Mouse (Mus musculus): Measurements from ENCODE around the gene Yme1l1. TPM values are rescaled to one million over a fixed set of nuclear protein-coding genes. Genes with fewer than 3 reads are reported as not detected.

Yme1l1 gene
- polyA plus RNA-seq, 1 experiment: 134 TPM

DNA sequence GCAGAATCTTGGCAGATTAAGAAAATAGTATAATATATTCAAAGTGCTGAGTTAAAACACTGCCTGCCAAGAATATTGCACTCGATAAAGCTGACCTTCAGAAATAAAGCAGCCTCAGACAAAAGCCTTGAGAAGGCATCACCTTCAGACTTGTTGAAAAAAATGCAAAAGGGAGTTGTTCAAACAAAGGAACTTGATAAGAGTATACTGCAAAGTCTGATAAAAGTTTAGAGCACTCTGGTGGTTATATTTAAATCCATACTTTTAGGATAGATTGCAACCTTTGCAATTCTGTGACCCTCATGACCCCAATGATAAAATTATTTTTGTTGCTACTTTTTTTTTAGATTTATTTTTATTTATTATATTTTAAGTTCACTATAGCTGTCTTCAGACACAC lies 44.9 kb downstream of the Yme1l1 start:
- no peak overlapping the region for H3K27ac ChIP-seq (ENCODE audit: insufficient read depth, low read length)
- no peak overlapping the region for H3K4me3 ChIP-seq (ENCODE audit: low read depth, low read length)
- H3K4me1 ChIP-seq (ENCODE audit: control insufficient read depth, insufficient read depth, low read length): no peaks in the 10 kb centered on the region
- no peak overlapping the region for H3K9ac ChIP-seq (ENCODE audit: low read depth, poor library complexity, severe bottlenecking)
- no peaks in the 10 kb centered on the region for H3K9me3 ChIP-seq (replicated peaks; ENCODE audit: control insufficient read depth, insufficient read depth, low read length, poor library complexity, severe bottlenecking)
- TF ChIP-seq CTCF (IDR thresholded peaks at IDR 0.05; ENCODE audit: low read depth, low read length) (no peak), EP300 (IDR thresholded peaks at IDR 0.05; ENCODE audit: insufficient read depth, low read depth, low read length) (no peak), POLR2A (IDR thresholded peaks at IDR 0.05; ENCODE audit: insufficient read depth, low read length) (no peak)
- no peaks in the 10 kb centered on the region for H3K27me3 ChIP-seq (ENCODE audit: control insufficient read depth, insufficient read depth, low read length, poor library complexity, severe bottlenecking)
- peaks cover 7% of the 10 kb centered on the region for H3K36me3 ChIP-seq (ENCODE audit: control insufficient read depth, insufficient read depth, low read length, poor library complexity, severe bottlenecking)

DNA sequence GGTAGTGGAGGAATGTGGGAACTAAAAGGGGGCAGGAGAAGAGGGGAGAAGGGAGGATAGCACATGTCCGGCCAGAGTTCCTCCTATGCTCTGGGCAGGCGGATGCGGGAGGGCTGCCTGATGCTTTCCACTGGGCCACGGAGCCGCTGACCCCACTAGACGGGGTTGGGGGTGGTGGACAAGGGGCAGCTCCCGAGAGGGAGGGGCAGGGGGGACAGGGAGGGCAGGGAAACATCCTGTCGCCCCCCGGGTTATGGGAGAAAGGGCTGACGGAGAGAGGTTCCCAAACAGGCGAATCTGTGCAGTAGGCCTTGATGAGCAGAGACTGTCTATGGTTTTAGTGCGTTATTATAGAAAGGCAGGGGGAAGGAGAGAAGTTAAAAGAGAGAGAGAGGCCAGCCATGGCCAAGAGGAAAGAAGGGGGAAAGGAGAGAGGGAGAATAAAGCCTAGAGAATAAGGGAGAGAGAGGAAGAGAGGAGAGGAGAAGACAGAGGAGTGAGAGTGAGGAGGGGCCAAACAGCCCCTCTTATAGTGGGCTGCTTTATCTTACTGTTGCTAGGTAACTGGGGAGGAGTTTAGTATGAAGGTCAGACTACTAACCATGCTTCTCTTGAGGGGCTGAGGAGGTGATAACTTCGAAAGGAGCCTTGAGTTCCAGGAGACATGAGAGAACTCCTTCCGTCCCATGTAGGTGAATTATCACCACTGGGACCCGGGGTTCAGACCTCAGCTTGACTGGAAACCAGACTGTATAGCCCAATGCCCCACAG lies 46.9 kb downstream of the Yme1l1 start:
- Histone ChIP-seq H3K36me3 (ENCODE audit: control insufficient read depth, insufficient read depth, low read length, poor library complexity, severe bottlenecking) (no peaks in the 10 kb centered on the region; the same call in 1 of the 2 replicates), H3K4me3 (ENCODE audit: low read depth, low read length) (no peak overlapping the region), H3K9ac (ENCODE audit: low read depth, poor library complexity, severe bottlenecking) (no peak overlapping the region), H3K4me1 (ENCODE audit: control insufficient read depth, insufficient read depth, low read length) (no peaks in the 10 kb centered on the region), H3K9me3 (replicated peaks; ENCODE audit: control insufficient read depth, insufficient read depth, low read length, poor library complexity, severe bottlenecking) (no peaks in the 10 kb centered on the region), H3K27ac (ENCODE audit: insufficient read depth, low read length) (no peak overlapping the region), H3K27me3 (ENCODE audit: control insufficient read depth, insufficient read depth, low read length, poor library complexity, severe bottlenecking) (no peaks in the 10 kb centered on the region)
- TF ChIP-seq CTCF (IDR thresholded peaks at IDR 0.05; ENCODE audit: low read depth, low read length) (no peak), POLR2A (IDR thresholded peaks at IDR 0.05; ENCODE audit: insufficient read depth, low read length) (no peak), EP300 (IDR thresholded peaks at IDR 0.05; ENCODE audit: insufficient read depth, low read depth, low read length) (no peak)

DNA sequence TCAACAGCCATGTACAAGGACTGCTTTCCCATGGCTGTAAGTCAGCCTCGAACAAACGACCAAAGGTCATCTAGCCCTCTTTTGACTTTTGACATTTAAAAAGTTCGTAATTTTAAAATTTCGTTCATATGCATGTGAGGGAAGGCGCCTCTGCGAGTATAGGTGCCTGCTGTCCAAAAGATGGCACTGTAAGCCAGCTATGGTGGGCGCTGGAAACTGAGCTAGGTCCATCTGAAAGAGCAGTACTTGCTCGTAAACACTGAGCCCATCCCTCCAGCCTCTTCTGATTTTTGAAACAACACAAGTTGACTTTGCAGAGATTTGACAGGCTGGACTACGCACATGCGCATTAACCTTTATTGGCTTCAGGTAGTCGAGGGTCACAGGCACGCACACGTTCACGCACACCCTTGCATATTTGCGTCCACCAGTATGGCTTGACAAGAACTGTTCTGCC lies 50.9 kb downstream of the Yme1l1 start, which contains the start of gene 4931423N10Rik:
Gene 4931423N10Rik, plus strand, starts transcription at position 407 of the 457 bp plus-strand sequence.
- no peak within 1 kb of the TSS for H3K27ac ChIP-seq (ENCODE audit: insufficient read depth, low read length)
- H3K27me3 ChIP-seq (ENCODE audit: control insufficient read depth, insufficient read depth, low read length, poor library complexity, severe bottlenecking): no peaks in the 10 kb centered on the region
- no peaks in the 10 kb centered on the region for H3K4me1 ChIP-seq (ENCODE audit: control insufficient read depth, insufficient read depth, low read length)
- H3K9ac ChIP-seq (ENCODE audit: low read depth, poor library complexity, severe bottlenecking): no peak within 1 kb of the TSS
- H3K36me3 ChIP-seq (ENCODE audit: control insufficient read depth, insufficient read depth, low read length, poor library complexity, severe bottlenecking): no peaks in the 10 kb centered on the region
- H3K9me3 ChIP-seq (replicated peaks; ENCODE audit: control insufficient read depth, insufficient read depth, low read length, poor library complexity, severe bottlenecking): no peaks in the 10 kb centered on the region
- H3K4me3 ChIP-seq (ENCODE audit: low read depth, low read length): no peak within 1 kb of the TSS
- TF ChIP-seq EP300 (IDR thresholded peaks at IDR 0.05; ENCODE audit: insufficient read depth, low read depth, low read length) (no peak), CTCF (IDR thresholded peaks at IDR 0.05; ENCODE audit: low read depth, low read length) (peak; percentile 32)

DNA sequence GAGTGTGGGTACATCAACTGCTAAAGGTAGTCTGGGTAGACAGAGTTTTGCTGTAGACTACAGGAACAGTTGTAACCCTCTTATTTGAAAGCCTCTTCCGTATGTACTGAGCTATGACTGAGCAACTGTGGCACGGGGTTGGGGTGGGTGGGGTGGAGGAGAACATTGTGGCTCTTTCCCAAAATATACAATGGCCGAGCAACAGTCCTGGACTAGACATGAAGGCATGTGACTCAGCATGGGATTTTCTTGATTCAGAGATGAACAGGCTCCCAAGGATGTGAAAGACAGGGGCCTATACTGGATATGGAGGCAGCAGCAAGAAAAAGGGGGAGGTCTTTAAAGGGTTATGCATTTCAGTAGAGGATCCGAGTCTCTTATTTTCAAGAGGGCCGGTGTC lies 57.5 kb downstream of the Yme1l1 start:
- TF ChIP-seq CTCF (IDR thresholded peaks at IDR 0.05; ENCODE audit: low read depth, low read length) (no peak), EP300 (IDR thresholded peaks at IDR 0.05; ENCODE audit: insufficient read depth, low read depth, low read length) (no peak), POLR2A (IDR thresholded peaks at IDR 0.05; ENCODE audit: insufficient read depth, low read length) (no peak)
- no peaks in the 10 kb centered on the region for H3K4me1 ChIP-seq (ENCODE audit: control insufficient read depth, insufficient read depth, low read length)
- H3K4me3 ChIP-seq (ENCODE audit: low read depth, low read length): no peak overlapping the region
- no peak overlapping the region for H3K9ac ChIP-seq (ENCODE audit: low read depth, poor library complexity, severe bottlenecking)
- H3K27me3 ChIP-seq (ENCODE audit: control insufficient read depth, insufficient read depth, low read length, poor library complexity, severe bottlenecking): no peaks in the 10 kb centered on the region
- no peak overlapping the region for H3K27ac ChIP-seq (ENCODE audit: insufficient read depth, low read length)
- no peaks in the 10 kb centered on the region for H3K36me3 ChIP-seq (ENCODE audit: control insufficient read depth, insufficient read depth, low read length, poor library complexity, severe bottlenecking)
- H3K9me3 ChIP-seq (replicated peaks; ENCODE audit: control insufficient read depth, insufficient read depth, low read length, poor library complexity, severe bottlenecking): no peaks in the 10 kb centered on the region

DNA sequence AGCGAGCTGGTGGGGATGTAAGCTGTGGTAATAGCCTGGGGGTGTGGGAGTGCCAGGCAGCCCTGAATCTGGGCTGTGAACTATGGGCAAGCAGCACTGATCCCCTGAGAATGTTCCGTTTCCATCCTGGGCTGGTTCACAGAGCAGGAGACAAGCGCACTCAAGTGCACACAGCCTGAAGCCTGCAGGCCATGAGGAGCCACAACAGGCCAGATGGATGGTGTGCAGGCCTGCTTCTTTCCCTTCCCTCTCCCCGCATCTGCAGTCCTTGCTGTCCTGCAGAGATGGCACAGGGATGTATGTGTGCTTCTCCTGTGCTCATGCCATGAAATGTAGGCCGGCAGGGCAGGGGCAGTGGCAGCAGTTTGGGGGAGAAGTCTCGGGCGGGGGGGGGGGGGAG lies 69.0 kb downstream of the Yme1l1 start:
- H3K4me1 ChIP-seq (ENCODE audit: control insufficient read depth, insufficient read depth, low read length): no peaks in the 10 kb centered on the region
- H3K9ac ChIP-seq (ENCODE audit: low read depth, poor library complexity, severe bottlenecking): no peak overlapping the region
- no peak overlapping the region for H3K27ac ChIP-seq (ENCODE audit: insufficient read depth, low read length)
- TF ChIP-seq POLR2A (IDR thresholded peaks at IDR 0.05; ENCODE audit: insufficient read depth, low read length) (no peak), CTCF (IDR thresholded peaks at IDR 0.05; ENCODE audit: low read depth, low read length) (no peak), EP300 (IDR thresholded peaks at IDR 0.05; ENCODE audit: insufficient read depth, low read depth, low read length) (no peak)
- H3K36me3 ChIP-seq (ENCODE audit: control insufficient read depth, insufficient read depth, low read length, poor library complexity, severe bottlenecking): no peaks in the 10 kb centered on the region
- H3K4me3 ChIP-seq (ENCODE audit: low read depth, low read length): peak overlapping the region; percentile 7
- no peaks in the 10 kb centered on the region for H3K9me3 ChIP-seq (replicated peaks; ENCODE audit: control insufficient read depth, insufficient read depth, low read length, poor library complexity, severe bottlenecking)
- no peaks in the 10 kb centered on the region for H3K27me3 ChIP-seq (ENCODE audit: control insufficient read depth, insufficient read depth, low read length, poor library complexity, severe bottlenecking)

DNA sequence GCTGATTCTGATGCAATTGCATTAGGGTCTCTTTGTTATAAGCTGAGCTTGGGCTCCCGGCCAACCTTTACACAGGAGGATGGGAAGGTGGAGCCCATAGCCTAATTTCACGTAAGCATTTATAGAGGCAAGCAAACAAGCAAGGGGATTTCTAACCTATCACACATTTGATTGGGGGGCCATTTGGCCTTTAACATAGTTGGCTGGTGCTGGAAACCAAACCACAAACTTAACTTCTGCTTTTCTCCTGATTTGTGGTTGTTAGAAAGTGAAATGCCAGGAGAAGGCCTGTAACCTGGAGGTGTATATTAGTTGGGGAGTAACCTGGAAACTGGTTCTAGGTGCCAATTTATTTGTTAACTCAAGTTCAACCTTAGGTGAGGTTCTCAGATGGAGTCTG lies 72.3 kb downstream of the Yme1l1 start:
- no peaks in the 10 kb centered on the region for H3K36me3 ChIP-seq (ENCODE audit: control insufficient read depth, insufficient read depth, low read length, poor library complexity, severe bottlenecking)
- H3K9me3 ChIP-seq (replicated peaks; ENCODE audit: control insufficient read depth, insufficient read depth, low read length, poor library complexity, severe bottlenecking): no peaks in the 10 kb centered on the region
- H3K27ac ChIP-seq (ENCODE audit: insufficient read depth, low read length): no peak overlapping the region
- H3K4me3 ChIP-seq (ENCODE audit: low read depth, low read length): no peak overlapping the region
- no peak overlapping the region for H3K9ac ChIP-seq (ENCODE audit: low read depth, poor library complexity, severe bottlenecking)
- H3K4me1 ChIP-seq (ENCODE audit: control insufficient read depth, insufficient read depth, low read length): no peaks in the 10 kb centered on the region
- H3K27me3 ChIP-seq (ENCODE audit: control insufficient read depth, insufficient read depth, low read length, poor library complexity, severe bottlenecking): no peaks in the 10 kb centered on the region
- TF ChIP-seq CTCF (IDR thresholded peaks at IDR 0.05; ENCODE audit: low read depth, low read length) (no peak), POLR2A (IDR thresholded peaks at IDR 0.05; ENCODE audit: insufficient read depth, low read length) (no peak)
